Mouse (Mus musculus) right cerebral cortex, postnatal 25 days (tissue): Measurements from ENCODE around the gene Gapvd1.

Experiments
- DNase-seq: peaks from one replicate; pipeline ENCODE4 v3.0.0; 2022

The Gapvd1 gene

DNA sequence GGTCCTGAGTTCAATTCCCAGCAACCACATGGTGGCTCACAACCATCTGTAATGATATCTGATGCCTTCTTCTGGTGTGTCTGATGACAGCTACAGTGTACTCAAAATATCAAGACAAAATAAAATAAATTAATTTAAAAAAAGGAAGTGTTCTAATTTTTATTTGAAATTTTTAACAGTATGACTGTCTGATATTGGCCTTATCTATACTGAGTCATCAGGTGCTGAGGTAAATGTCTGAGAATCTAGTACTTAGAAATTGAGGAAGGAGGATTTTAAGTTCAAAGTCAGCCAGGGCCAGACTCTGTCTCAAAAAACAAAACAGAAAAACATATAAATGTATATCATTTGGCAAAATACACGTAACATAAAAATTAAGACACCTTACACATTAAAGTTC, 46.4 kb downstream of the Gapvd1 start:
- DNase-seq: no peak

DNA sequence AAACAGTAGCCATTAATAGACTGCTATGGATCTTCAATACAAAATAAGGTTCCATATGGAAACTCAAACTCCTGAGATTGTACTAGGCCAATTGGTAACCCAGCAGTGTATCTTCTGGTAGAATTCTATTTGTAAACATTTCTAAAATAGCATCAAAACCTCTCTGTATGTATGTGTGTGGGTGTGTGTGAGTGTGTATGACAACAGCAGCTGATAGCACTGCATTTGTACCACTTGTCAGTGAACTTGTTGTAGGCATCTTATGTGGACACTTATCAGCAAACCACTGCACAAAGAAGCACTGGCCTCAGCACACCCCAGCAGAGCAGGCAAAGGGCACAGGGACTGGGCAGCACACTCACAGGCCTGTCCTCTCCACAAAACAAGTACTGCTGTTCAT, 58.4 kb downstream of the Gapvd1 start:
- DNase-seq: no peak

DNA sequence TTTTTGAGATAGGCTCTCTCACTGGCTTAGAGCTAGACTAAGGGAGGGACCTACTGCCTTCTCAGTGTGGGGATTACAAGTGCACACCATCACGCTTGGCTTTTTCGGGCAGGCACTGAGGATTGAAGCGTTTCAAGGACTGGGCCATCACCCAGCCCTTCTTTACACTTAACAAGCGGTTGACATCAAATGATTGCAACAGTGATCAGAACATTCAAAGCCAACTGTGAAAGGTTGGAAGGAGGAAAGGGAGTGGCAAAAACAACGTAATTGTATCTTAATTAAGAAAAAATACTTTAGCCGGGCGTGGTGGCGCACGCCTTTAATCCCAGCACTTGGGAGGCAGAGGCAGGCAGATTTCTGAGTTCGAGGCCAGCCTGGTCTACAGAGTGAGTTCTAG, 62.2 kb downstream of the Gapvd1 start:
- no peak for DNase-seq

DNA sequence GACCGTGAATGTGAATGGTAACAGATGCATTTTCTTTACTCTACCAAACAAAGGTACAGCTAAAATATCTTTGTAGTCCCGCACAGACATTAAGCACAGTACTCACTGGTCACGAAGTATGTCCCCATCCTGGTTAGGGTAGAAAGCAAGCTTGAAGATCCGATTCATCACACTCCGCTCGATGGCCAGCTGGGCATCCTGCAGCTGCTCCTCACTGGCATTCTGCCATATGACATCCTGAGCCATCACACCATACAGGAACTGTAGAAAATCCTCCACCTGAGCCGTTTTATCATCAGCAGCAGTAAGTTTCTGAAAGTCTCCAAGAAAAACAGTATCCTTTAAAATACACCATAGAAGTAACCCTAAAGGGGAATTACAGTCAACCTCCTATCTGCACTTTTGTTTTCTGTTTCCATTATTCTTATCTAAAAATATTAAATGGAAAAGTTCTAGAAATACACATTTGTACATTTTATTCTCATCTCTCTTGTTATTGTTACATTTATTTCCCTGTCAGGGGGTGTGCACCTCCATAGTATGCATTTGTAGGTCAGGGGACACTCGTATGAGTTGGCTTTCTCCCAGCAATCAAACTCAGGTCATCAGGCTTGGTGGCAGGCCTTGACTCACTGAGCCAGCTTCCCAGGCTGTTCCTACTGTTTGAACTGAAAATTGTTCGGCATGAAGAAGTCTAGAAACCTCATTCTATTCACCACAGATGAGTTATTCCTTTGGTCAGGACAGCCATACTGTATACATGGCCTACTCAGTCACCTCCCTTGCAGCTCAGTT, 70.8 kb downstream of the Gapvd1 start:
- no peak for DNase-seq

DNA sequence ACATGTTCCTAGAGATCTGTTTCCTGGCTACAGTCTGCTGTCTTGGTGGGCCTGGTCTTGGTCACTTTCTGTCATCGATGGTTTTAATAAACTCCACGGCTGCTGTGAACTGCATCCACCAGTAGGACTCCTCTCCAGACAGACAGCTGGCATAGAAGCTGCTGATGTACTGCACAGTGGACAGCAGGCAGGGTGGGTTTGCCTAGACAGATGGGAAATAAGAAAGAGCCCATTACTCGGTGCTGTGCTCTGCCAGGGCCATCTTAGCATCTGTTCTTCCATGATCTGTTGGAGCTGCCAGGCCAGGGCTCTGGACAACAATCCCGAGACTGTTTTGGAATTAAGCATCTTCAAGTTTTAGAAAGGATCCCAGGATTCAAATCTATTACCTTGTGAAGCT, 77.1 kb downstream of the Gapvd1 start:
- DNase-seq: no peak

DNA sequence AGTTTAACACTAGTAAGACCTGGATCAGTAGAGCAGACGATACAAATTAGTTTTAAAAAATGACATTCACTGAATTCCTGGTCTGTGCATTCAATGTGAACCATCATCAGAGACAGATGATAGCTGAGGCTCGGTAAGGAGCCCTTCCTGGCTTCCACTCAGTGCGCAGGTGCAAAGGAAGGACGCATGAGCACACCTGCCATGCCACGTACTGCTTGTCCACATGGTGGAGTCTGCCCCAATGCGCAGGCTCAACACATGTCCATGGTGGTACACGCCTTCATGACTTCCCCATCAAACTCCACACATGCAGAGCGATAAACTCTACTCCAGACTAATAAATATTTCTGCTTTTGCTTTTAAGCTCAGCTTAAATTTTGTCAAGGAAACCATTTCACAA, 78.0 kb downstream of the Gapvd1 start:
- DNase-seq: no peak

DNA sequence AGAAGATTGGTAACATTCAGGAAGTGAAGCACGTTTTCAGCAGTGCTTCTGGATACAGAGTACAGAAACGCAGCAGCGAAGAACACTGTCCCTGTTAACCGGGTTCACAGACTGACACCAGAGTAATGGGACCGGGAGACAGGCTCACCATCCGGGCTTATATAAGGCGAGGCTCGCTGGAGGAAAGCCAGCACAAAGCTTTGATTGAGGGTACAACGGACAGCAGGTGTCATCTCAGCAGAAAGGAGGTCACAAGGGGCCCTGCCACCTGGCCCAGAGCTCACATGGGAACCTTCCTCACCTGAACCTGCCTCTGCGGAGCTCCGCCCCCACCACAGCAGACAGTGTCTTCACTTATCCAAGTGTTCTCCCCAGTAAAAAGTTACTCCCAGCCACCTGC, 81.2 kb downstream of the Gapvd1 start:
- no peak for DNase-seq

DNA sequence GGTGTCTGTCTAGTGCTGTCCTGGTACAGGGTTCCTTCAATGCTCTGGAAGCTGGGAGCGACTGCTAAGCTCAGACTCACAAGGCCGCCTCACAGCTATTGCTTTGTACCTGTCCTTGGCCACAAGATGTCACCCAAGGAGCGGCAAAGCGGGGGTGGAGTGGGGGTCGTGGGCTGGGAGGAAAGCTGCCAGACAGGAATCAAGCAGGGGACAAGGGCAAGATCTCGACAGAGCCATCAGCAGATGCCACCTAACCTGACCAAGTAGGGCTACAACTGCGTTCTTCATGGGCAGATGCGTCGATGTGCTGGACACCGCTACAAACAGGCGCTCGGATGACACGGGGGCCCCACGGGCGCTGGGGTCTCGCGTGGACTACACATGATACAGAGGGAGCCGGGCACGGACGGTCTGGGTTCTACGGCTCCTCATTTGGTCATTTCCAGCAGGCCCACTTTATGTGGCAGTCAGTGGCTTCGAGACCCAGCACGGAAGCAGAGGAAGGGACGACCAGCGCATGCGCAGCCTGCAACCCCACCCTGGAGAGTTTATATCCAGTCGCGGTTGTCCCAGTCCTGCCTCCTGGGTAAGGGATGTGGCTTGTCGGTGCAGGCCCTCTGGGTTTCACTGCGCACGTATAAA, 83.5 kb downstream of the Gapvd1 start:
- peak; percentile 45 for DNase-seq

DNA sequence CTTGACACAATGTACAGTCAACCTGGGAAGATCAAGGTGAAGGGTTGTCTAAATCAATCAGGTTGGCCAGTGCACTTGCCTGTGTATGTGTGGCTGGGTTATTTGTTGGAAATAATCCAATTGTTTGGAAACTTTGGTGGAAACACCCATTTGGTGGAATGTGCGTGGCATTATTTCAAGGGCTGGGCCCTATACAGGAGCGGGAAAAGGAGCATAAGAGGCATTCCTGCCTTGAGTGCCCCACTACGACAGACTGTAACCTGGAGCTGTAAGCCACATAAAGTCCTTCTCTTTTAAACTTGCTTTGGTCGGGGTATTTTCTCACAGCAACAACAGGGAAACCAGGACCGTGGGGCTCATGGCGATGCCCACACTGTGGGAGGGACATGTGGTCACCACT, 84.6 kb downstream of the Gapvd1 start:
- no peak for DNase-seq

DNA sequence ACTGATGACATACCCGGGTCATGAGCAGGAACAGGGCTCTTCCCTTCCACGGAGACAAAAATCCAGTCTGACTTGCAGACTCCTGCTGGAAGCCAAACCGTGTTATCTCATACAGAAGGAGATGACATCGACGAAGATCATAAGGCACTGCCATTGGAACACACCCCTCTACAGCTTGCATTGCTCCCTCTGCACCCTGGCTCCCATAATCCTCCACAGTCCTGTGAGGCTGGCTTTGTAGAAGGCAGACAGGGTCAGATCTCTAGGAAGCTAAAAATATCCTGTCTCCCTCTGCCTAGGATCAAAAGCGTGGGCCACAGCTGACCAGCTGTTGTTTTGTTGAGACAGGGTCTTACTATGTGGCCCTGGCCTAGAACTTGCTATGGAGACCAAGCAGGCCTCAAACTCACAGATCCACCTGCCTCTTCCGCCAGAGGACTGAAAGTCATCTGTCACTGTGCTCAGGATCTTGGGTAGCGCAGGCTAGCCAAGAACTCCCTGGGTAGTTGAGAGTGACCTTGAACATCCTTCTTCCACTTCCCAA, 85.8 kb downstream of the Gapvd1 start:
- no peak for DNase-seq

DNA sequence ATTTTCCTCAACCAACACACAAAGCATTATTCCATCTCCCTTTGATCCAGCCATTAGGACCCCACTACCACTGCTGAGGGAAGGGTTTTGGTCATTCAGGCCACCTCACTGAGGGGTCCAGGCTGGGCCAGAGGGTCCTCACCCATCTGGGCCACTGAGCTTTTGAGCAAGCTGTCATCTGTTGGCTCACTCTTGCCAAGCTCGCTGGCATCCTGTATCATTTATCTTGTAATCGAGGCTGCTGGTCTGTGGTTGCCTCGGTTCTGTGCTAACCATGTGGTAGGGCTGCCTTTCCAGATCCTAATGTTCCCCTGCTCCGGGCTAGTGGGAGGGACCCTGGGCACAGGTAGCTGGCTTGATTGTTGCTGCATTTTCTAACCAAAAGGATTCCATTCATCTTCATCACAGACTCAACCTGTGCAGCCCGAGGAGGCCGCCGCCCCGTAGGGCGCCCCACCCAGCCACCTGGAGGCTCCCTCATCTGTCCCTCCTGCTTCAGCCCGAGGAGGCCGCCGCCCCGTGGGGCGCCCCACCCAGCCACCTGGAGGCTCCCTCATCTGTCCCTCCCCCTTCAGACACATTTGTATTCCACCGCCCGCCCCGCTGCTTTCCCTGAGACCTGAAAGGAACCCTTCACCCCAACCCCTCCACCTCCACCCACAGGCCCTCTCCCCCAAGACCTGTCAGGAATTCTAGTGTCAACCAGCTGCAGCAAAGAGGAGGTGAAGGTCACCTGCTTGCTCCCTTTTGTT, 86.4 kb downstream of the Gapvd1 start:
- no peak for DNase-seq

DNA sequence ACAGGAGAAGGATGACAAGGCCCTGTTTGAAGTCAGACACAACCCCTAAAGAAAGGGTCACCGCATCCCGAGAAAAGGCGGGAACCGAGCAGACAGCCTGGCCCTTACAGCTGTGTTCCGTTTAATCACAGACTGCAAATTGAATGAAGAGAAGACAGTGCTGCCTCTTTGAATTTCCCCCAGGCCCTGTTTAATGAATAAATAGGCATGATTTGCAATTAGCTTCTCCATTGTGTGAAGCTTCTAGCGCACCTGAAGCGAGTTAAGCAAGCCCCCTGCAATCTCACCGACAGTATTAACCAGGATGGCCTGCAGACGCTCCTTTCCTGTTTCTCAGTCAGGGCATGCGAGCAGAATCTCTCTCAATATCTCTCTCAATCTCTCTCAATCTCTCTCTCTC, 87.2 kb downstream of the Gapvd1 start:
- DNase-seq: no peak

DNA sequence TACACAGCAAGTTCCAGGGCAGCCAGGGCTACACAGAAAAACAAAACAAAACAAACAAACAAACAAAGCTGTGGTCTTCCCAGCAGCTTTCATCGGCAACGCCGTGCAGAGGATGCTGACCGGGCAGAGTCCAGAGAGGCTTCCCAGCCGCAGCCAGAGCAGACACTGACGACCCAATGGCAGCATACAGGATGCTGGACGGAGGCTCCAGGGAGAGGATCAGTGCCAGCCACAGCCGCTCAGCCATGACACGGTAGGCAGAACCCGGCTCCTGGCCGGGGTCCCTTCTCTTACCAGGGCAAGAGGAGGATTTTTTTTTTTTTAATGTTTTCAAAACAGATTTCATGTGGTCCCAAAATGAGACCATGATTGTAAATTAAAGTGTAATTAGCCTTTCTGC, 107.6 kb downstream of the Gapvd1 start:
- DNase-seq: no peak

DNA sequence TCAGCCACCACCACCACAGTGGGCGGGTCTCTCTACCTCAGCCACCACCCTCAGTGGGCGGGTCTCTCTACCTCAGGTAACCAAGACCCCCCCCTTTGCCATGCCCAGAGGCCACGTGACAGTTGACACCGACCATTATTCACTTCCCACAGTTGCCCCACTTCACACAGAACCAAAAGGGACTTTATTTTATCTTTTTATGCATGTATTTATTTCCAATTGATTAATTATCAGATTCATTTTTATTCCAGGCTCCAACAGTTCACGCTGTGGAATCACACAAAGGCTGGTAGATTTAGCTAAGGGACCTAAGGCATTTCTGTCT, 108.5 kb downstream of the Gapvd1 start:
- no peak for DNase-seq

DNA sequence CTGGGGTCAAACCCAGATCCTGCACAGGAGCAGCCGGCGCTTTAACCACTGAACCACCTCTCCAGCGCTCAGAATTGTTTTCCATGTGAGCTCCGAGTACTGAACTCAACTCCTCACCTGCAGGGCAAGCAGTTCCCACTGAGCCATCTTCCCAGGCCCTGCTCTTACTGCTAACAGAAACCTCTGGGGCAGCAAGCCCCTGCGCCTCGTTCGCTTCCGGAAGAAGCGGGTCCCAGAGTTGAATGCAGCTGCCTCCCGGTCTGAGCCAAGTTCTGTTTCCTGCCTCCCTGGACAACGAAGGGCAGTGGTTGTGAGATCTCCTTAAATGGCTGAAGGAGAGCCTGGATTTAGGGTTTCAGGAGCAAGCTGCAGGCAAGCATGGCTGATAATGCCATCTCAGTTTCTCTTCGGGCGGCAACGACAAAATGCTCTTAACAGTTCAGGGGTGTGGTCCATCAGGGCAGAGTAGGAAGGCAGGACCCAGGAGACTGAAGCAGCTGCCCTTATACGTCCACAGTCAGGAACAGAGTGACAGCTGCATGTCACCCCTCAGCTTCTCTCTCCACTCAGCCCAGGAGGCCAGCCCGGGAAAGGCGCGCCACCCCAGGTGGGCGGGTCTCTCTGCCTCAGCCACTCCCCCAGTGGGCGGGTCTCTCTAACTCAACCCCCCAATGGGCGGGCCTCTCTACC, 109.0 kb downstream of the Gapvd1 start:
- DNase-seq: no peak

DNA sequence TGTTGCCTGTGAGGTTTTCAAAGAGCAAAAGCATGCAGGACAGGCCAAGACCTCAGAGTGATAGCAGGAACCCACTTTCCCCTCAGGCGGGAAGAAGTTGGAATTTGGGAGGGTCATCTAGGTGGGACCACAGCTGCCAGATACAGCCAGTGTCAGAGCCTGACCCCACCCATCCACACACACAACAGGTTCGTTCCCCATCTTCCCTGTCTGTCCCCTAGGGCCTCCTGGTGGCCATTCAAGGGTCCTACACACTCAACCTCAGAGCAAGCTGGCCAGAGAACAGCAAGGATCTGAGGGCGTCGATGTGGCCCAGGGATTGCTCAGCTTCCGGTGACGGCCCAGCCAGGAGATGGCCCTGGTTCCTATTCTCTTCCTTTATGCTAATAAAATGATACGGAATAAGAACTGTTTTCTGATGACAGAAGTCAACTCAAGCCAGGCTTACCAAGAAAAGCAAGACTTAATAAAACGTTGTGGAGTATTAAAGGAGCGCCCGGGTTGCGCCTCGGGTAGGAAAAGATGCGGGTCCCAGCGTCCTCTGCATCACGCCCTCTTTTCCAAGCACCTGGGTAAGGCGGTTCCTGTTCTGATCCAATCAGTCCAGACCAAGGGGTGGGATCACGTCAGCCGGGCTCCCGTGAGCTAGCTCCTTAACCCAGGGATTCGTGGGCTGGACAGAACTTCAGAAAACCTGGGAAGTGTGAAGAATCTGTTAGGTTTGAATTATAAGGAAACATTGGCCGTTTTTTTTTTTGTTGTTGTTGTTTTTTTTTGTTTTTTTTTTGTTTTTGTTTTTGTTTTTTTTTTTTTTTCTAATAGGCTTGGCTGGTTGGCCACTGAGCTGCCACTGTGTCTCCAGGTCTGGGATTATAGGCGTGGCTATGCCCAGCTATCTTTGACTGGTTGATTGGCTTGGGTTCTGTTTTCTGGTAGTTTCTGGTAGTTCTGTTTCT, 110.2 kb downstream of the Gapvd1 start:
- no peak for DNase-seq

DNA sequence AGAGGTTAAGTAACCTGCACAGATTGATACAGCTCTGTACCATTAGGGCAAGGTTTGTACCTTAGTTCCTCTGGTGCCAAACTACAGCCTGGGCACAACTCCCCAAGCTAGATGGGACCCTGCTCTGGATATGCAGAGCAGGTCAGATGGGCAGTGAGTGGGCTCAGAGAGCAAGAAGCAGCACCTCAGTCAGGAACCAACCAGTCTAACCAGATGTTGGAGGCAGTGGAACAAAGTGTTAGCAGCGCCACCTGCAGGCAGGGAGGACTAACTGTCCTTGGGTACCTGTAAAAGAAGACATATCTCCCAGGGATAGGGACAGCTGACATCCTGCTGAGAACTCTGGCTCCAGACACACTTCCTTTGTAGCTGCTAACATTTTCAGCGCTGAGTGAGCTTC, 112.7 kb downstream of the Gapvd1 start:
- DNase-seq: no peak

DNA sequence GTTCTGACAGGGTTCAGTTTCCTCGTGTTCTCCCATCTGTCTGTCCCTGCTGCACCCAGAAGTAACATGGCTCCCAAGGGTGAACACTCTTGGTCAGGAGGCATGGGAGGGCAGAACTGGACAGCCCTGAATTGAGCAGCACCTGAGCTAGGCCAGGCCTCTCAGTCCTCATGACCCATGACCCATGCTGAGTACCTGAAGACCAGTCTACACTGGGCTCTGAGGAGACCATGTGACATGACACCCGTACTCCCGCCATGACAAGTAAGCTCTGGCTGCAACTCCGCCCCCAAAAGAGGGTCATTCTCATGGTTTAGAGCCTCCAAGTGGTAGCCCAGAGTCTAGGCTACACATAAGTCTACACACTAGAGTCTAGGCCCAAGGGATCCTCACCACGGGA, 115.3 kb downstream of the Gapvd1 start:
- no peak for DNase-seq

DNA sequence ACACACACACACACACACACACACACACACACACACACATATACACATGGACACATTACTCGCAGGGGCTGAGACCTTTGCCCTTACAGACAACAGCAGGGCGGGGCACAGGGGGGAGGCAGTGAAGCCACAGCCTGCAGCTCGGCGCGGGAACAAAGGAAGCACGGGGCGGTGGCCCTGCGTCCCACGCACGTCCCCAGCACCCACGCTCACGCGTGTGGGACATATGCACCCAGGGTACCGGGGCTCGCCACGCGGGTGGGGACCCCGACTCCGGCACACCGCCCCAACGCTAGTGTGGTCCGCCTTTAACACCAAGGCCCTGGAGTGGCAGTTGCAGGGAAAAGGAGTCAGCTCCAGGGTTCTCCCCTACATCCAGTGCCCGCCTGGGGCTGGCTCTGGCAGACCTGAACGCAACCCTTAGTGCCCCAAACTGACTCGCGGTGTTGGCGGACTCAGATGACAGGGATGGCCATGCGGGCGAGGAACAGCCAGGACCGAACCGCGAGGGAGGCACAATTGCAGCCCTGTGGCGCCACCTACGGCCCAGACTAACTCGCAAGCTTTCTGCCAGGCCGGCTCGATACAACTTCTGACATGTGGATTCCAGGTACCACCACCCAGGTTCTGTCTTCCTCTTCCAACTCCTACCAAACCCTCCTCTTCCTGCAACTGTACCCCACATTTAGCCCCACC, 115.9 kb downstream of the Gapvd1 start:
- DNase-seq: peak; percentile 80

DNA sequence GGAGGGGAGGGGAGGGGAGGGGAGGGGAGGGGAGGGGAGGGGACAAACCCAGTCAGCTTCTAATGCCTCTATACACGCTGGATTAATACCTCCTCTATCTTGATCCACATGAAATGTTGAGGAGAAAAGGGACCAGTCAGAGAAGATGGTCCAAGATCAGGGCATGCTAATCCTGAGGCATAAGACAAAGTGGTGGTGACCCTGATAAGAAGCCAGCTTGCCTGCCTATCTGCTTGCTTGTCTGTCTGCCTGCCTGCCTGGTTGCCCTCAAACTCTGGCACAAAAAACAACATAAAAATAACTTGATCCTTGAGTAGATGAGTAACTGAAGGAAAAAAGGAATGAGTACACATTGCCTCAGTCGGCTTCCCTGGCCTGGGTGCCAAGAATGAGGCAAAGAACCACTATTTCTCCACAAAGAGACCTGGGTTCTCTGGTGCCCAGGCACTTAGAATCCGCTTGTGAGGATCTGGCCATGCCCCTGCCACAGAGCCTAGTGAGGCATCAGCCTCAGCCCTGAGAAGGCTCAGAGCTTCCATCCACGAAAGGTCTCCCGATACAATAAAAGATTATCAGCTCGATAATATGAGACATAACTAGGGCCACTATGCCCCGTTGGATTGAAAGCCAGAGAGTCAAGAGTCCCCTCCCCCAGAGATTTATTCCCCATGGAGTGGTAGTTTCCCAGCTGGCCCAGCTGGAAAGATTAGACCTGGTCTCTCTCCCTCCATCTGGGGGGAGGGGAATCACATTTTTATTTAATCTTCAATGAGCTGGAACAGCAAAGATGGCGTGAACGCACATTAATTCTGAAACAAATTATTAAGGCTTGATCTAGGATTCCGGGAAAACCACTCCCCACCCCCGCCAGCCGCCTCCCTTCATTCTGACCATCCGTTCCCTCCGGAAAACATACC, 119.5 kb downstream of the Gapvd1 start:
- no peak for DNase-seq
